Mouse (Mus musculus): ENCODE results near the gene Olfr354.

Olfr354 gene

GRCm38 (mm10) chr2:36905380-36905779, at the start of gene Olfr354:
Gene Olfr354, plus strand, starts transcription at chr2:36905680.
- DNase-seq (ENCODE audit: extremely low read depth, low read depth, low spot score), result no peak

- no peak for DNase-seq (ENCODE audit: extremely low read depth, low read depth, low spot score)
Observed at GRCm38 (mm10) chr2:36862560-36862959, 42.9 kb upstream of the Olfr354 start, which contains the start of gene Olfr351. Gene Olfr351, minus strand, starts transcription at chr2:36862660.

DNA sequence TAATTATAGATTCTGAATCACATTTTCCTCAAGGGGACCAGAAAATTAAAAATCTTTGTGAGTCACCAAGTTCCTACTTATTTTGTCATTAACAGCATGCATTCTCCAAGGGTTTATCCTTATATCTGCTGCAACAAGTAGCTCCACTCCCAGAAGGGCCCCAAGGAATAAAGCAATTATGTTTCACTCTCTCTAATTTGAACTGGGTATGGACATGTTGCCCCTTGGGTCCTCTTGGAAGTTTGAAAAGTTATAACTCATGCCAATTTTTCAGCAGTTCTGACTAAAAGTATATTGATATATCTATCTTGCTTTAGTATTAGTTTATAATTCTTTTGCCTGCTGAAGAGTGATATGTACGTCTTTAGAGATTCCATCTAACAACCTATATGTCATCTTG, 37.3 kb upstream of the Olfr354 start, which contains the start of gene Olfr352:
Gene Olfr352, plus strand, starts transcription at position 301 of the 400 bp plus-strand sequence.
- DNase-seq (ENCODE audit: extremely low read depth, low read depth, low spot score), result no peak

- DNase-seq (ENCODE audit: extremely low read depth, low read depth, low spot score), result no peak
Observed at GRCm38 (mm10) chr2:36892836-36893235, 12.6 kb upstream of the Olfr354 start, which contains the start of gene Olfr353. Gene Olfr353, minus strand, starts transcription at chr2:36892936.

DNA sequence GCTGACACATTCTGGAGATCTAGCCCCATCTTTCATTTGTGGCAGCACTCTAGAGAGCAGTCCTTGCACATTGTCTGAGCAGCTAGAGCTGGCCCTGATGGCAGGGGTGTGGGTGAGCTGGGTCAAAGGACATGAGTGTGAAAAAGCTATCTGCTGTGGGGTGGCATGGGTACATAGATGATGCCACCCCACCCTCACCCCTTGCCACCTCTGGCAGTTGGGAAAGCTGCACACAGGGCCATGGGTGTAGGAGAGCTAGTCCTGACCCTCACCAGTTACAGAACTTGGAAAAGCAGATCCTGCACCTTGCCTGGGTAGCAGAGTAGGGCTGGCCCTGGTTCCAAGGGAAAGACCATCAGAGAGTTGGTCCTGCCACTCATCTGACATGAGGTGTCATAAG, 8.4 kb upstream of the Olfr354 start:
- no peak for DNase-seq (ENCODE audit: extremely low read depth, low read depth, low spot score)

DNA sequence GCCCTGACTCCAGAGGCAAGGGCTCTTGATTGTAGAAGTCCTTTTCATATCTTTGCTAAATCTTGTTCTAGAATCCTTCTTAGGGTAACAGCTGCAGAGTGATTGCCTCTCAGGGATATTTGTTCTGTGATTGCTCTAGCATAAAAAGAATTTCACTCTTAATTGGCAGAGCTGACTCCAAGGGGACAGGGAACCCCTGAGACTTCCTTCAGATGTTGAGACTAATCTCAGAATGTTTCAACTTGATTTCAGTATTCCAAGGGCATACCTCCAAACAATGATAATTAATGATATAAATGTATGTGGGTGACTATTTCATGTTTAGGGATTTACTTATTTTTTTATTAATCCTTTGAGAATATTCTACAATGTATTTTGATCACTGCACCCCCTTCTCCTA, 23.3 kb downstream of the Olfr354 start, which contains the start of gene Olfr355:
Gene Olfr355, minus strand, starts transcription at position 101 of the 400 bp plus-strand sequence.
- no peak for DNase-seq (ENCODE audit: extremely low read depth, low read depth, low spot score)

DNA sequence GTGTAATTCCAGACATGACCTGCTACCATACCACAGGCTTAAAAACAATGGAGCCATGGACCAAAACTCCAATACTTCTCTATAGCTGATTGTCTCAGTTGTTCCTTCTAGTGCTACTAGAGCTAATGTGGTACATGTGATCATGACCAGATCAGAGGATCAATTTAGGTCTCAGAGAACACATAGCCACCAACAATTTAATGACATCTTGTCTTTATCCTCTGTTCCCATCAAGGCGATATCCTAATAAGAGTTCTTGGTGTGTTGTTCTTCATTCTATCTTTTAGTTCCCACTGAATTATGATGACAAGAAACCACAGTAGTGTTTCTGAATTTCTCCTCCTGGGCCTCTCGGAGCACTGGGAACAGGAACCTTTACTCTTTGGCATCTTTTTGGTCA, 31.3 kb downstream of the Olfr354 start, which contains the start of gene Olfr356:
Gene Olfr356, plus strand, starts transcription at position 301 of the 400 bp plus-strand sequence.
- no peak for DNase-seq (ENCODE audit: extremely low read depth, low read depth, low spot score)

Data from fat pad, adult 2 months (tissue).